Mouse (Mus musculus) heart, embryonic 13.5 days (tissue): Measurements from ENCODE around the gene Ntf5. TPM values are rescaled to one million over a fixed set of nuclear protein-coding genes. Genes with fewer than 3 reads are reported as not detected.

Source experiments
- ATAC-seq: fragments of 200-750 bp; cut with Nextera tagmentation; 2 replicates; pipeline ENCODE4 v1.8.0; 2017; ENCODE audit warnings: moderate TSS enrichment; ENCODE audit not compliant: insufficient number of reproducible peaks, low FRiP score, low TSS enrichment; ENCODE audit errors: extremely low read depth
- H3K27ac ChIP-seq: fragments of 300-500 bp; sonication (generic); replicated peaks from 2 replicates; pipeline ENCODE4 v1.5.1; 2015; ENCODE audit warnings: moderate library complexity, mild to moderate bottlenecking, inconsistent platforms
- H3K27me3 ChIP-seq: fragments of 300-500 bp; sonication (generic); replicated peaks from 2 replicates; pipeline ENCODE4 v1.6.1; 2015; ENCODE audit warnings: mild to moderate bottlenecking, inconsistent platforms
- H3K36me3 ChIP-seq: fragments of 300-500 bp; sonication (generic); 2 replicates; pipeline ENCODE4 v1.6.1; 2015; ENCODE audit warnings: mild to moderate bottlenecking, inconsistent platforms
- H3K4me1 ChIP-seq: fragments of 300-500 bp; sonication (generic); 2 replicates; pipeline ENCODE4 v1.6.1; 2015; ENCODE audit warnings: inconsistent platforms
- H3K4me2 ChIP-seq: fragments of 300-500 bp; sonication (generic); 2 replicates; pipeline ENCODE4 v1.6.1; 2015; ENCODE audit warnings: inconsistent platforms, mild to moderate bottlenecking, moderate library complexity
- H3K4me3 ChIP-seq: fragments of 300-500 bp; sonication (generic); 2 replicates; pipeline ENCODE4 v1.5.1; 2015; ENCODE audit warnings: moderate library complexity, mild to moderate bottlenecking, inconsistent platforms
- H3K9ac ChIP-seq: fragments of 300-500 bp; sonication (generic); 2 replicates; pipeline ENCODE4 v1.6.1; 2015; ENCODE audit warnings: inconsistent platforms, mild to moderate bottlenecking, moderate library complexity
- H3K9me3 ChIP-seq: fragments of 300-500 bp; sonication (generic); 2 replicates; pipeline ENCODE4 v1.6.1; 2016; ENCODE audit warnings: inconsistent platforms
- WGBS: fragments of 180-500 bp; shearing (Covaris S2); methylation state at CpG from one replicate; pipeline ENCODE4 v1.1.7; 2015; ENCODE audit warnings: mixed read lengths; 5-methylcytosine and 5-hydroxymethylcytosine counted together
- microRNA-seq: library from miRNA; unstranded; fragments of <30 nt; microRNA quantifications from one replicate; pipeline ENCODE4, GENCODE M21; 2016
- polyA plus RNA-seq: library from polyadenylated mRNA; unstranded; fragments of >200 nt; fragmentation: Nextera tagmentation; extraction: Ambion mirVana; gene quantifications from 2 replicates; pipeline ENCODE4 v1.2.1, GENCODE M21; 2015

Ntf5 gene
- polyA plus RNA-seq, 1 experiment from 2014 or later, result 1.8 TPM

DNA sequence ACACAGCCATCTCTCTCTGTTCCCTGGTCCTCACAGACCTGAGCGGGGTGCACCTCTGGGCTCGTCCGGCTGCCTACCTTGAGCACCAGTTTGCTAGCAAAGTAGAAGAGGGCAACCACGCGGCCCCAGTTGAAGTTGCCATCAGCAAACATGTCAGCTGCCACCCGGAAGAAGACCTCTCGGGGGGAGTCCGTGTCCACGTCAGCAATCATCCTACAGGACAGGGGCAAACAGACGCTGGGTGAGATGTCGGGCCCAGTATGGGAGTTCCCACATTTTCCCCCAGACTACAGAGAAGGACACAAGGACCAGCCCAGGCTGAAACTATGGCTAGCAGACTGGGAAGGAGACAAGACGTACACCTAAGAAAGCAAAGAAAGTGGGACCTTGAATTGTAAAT lies 51.6 kb downstream of the Ntf5 start:
- Histone ChIP-seq H3K9ac (no peak overlapping the region), H3K27ac (no peak overlapping the region), H3K4me2 (peak overlapping the region; percentile 90), H3K36me3 (peaks cover 42% of the 10 kb centered on the region), H3K4me3 (peak overlapping the region; percentile 69), H3K4me1 (peaks cover 37% of the 10 kb centered on the region), H3K9me3 (no peaks in the 10 kb centered on the region), H3K27me3 (no peaks in the 10 kb centered on the region)
- 92% methylated on average over 12 of the region's 12 CpGs for WGBS
- no peak for ATAC-seq

DNA sequence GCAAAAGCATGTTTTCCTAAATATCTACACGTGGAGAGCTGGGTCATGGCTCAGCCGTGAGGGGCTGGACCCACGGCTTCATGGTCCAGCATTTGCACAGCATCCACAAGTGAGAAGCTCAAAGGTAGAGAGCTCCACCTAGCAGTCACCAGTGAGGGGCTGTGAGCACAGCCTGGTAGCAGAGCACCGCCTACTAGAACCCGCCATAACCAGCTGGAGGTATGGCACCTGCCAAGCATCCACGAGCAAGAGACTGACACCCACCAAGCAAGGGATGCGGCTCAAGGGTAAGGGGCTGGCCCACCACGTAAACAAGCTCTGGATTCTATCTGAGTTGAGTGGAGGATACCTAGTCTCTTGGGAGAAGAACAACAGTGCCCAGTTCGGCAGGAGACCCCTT lies 52.1 kb downstream of the Ntf5 start:
- no peak for ATAC-seq
- Histone ChIP-seq H3K4me1 (peaks cover 33% of the 10 kb centered on the region), H3K4me2 (peak overlapping the region; percentile 90), H3K27ac (no peak overlapping the region), H3K36me3 (peaks cover 42% of the 10 kb centered on the region), H3K27me3 (no peaks in the 10 kb centered on the region), H3K9ac (peak overlapping the region; percentile 93), H3K9me3 (no peaks in the 10 kb centered on the region), H3K4me3 (peak overlapping the region; percentile 69)
- 69% methylated on average over 9 of the region's 9 CpGs for WGBS

DNA sequence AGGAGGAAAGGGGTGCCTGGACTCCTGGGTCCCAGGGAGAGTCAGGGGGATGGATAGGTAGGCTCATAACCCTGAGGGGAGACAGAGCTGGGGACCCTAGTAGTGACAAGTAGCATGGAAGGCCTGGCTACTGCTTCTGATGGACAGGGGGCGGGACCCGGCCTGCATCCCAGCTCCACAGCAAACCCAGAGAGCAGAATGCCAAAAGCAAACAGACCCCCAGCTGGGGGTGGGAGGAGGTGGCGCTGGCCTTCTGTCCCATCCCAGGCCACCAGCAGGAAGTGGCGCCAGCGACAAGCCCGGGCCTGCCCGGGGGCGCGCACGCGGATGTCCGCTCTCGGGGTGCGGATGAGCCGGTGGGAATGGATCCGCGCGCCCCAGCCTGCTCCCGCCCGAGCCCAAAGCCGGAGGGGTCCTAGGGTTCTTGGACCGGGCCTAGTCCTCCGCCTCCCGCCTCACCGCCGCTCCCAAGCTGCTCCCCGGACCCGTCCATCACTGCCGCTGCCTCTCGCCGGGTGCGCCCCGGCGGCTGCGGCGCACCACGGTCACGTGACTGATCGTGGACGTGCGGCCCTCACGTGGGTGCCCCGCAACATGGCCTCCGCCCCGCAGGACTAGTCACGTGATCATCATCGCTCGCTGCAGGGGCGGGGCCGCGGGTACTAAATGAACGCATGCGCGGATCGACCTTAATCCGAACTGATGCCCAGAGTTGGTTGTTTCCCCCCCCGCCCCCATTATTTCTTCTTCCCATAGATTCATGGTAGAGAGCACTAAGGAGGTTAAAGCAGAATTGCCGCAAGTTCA lies 53.0 kb downstream of the Ntf5 start, which contains the start of gene Bax:
Gene Bax (minus strand): TSS at position 616 of the 807 bp plus-strand sequence.
- Histone ChIP-seq H3K27me3 (no peaks in the 10 kb centered on the region), H3K36me3 (peaks cover 41% of the 10 kb centered on the region), H3K9me3 (no peaks in the 10 kb centered on the region), H3K9ac (peak within 1 kb of the TSS; percentile 93), H3K4me3 (peak within 1 kb of the TSS; percentile 69), H3K4me2 (peak within 1 kb of the TSS; percentile 90), H3K27ac (peak within 1 kb of the TSS; percentile 65), H3K4me1 (peaks cover 27% of the 10 kb centered on the region)
- under 1% methylated on average over 58 of the region's 58 CpGs for WGBS
- peak; percentile 75 for ATAC-seq

Small RNA genes within 50 kb of the gene (microRNA-seq; reads per million reads assigned to microRNA genes)
- gene Gm22133, result not detected

Other genes with a start within 250 kb of the Ntf5 start
- gene Slc17a7, start 249.7 kb upstream of the Ntf5 start, polyA plus RNA-seq, result 2.9 and 3.6 TPM in 2 replicates
- gene Gfy, start 234.1 kb upstream of the Ntf5 start, polyA plus RNA-seq, result not detected in 2 replicates
- gene Pth2, start 232.7 kb upstream of the Ntf5 start, polyA plus RNA-seq, result not detected in 2 replicates
- 0.51 and 0.74 TPM in 2 replicates for gene Ccdc155, start 208.8 kb upstream of the Ntf5 start, polyA plus RNA-seq
- 1.5 and 1.7 TPM in 2 replicates for gene Dkkl1, start 201.5 kb upstream of the Ntf5 start, polyA plus RNA-seq
- gene Tead2, start 197.9 kb upstream of the Ntf5 start, polyA plus RNA-seq, result 127 and 139 TPM in 2 replicates
- gene Cd37, start 174.6 kb upstream of the Ntf5 start, polyA plus RNA-seq, result 1.7 and 2.4 TPM in 2 replicates
- 0.27 and 0.41 TPM in 2 replicates for gene Slc6a16, start 172.6 kb upstream of the Ntf5 start, polyA plus RNA-seq
- not detected in 2 replicates for gene Slc6a21, start 136.2 kb upstream of the Ntf5 start, polyA plus RNA-seq
- 12.7 and 13.5 TPM in 2 replicates for gene Trpm4, start 79.9 kb upstream of the Ntf5 start, polyA plus RNA-seq
- gene Hrc, start 78.4 kb upstream of the Ntf5 start, polyA plus RNA-seq, result 24.2 and 27.7 TPM in 2 replicates
- 2.3 and 2.9 TPM in 2 replicates for gene Ppfia3, start 46.7 kb upstream of the Ntf5 start, polyA plus RNA-seq
- 1.0 and 1.2 TPM in 2 replicates for gene Lin7b, start 43.1 kb upstream of the Ntf5 start, polyA plus RNA-seq
- 136 and 140 TPM in 2 replicates for gene Snrnp70, start 18.0 kb upstream of the Ntf5 start, polyA plus RNA-seq
- gene Kcna7, start 8.0 kb upstream of the Ntf5 start, polyA plus RNA-seq, result 0.32 and 0.50 TPM in 2 replicates
- not detected in 2 replicates for gene Lhb, start 7.1 kb downstream of the Ntf5 start, polyA plus RNA-seq
- 91.8 and 95.3 TPM in 2 replicates for gene Gys1, start 21.1 kb downstream of the Ntf5 start, polyA plus RNA-seq
- 80.6 and 85.6 TPM in 2 replicates for gene Ruvbl2, start 24.4 kb downstream of the Ntf5 start, polyA plus RNA-seq
- 5,089 and 5,516 TPM in 2 replicates for gene Ftl1, start 46.2 kb downstream of the Ntf5 start, polyA plus RNA-seq
- 124 and 139 TPM in 2 replicates for gene Bax, start 53.2 kb downstream of the Ntf5 start, polyA plus RNA-seq
- 0.74 and 1.0 TPM in 2 replicates for gene Tulp2, start 68.2 kb downstream of the Ntf5 start, polyA plus RNA-seq
- not detected in 2 replicates for gene Gm45808, start 73.1 kb downstream of the Ntf5 start, polyA plus RNA-seq
- gene Dhdh, start 75.1 kb downstream of the Ntf5 start, polyA plus RNA-seq, result 3.9 TPM in 2 replicates
- 175 and 177 TPM in 2 replicates for gene Nucb1, start 96.7 kb downstream of the Ntf5 start, polyA plus RNA-seq
- gene Ppp1r15a, start 112.6 kb downstream of the Ntf5 start, polyA plus RNA-seq, result 38.5 and 49.6 TPM in 2 replicates
- gene Plekha4, start 112.6 kb downstream of the Ntf5 start, polyA plus RNA-seq, result 1.1 and 1.2 TPM in 2 replicates
- 0.43 and 0.52 TPM in 2 replicates for gene Hsd17b14, start 141.2 kb downstream of the Ntf5 start, polyA plus RNA-seq
- 65.4 and 66.3 TPM in 2 replicates for gene Bcat2, start 156.5 kb downstream of the Ntf5 start, polyA plus RNA-seq
- gene Fgf21, start 201.8 kb downstream of the Ntf5 start, polyA plus RNA-seq, result not detected in 2 replicates
- not detected in 2 replicates for gene Fut1, start 203.6 kb downstream of the Ntf5 start, polyA plus RNA-seq
- 0.11 and 0.19 TPM in 2 replicates for gene Izumo1, start 208.1 kb downstream of the Ntf5 start, polyA plus RNA-seq
- 17.1 and 18.9 TPM in 2 replicates for gene Rasip1, start 213.8 kb downstream of the Ntf5 start, polyA plus RNA-seq
- gene Mamstr, start 226.3 kb downstream of the Ntf5 start, polyA plus RNA-seq, result 3.3 and 5.0 TPM in 2 replicates